Mouse (Mus musculus) common myeloid progenitor, adult 5-6 weeks (primary cell): ENCODE measurements around the gene Wbp2. TPM values are rescaled to one million over a fixed set of nuclear protein-coding genes. Genes with fewer than 3 reads are reported as not detected.
"Not testable (repeated sequence)": the region's sequence is repeated elsewhere in the genome, so short reads cannot be mapped to it uniquely, and the experiment has no call there.

ENCODE experiments used
- ATAC-seq: replicated peaks from 2 replicates; pipeline ENCODE4 v1.8.0; 2016; ENCODE audit warnings: low read depth, mild to moderate bottlenecking, moderate TSS enrichment, inconsistent platforms; ENCODE audit not compliant: poor library complexity, severe bottlenecking
- total RNA-seq: library from RNA; stranded (forward); fragments of 200-1000, 187-1606 nt; gene quantifications from 2 replicates; pipeline ENCODE4 v1.2.3, GENCODE M21; 2017

The Wbp2 gene
- total RNA-seq, result 26.2 and 32.7 TPM in 2 replicates

DNA sequence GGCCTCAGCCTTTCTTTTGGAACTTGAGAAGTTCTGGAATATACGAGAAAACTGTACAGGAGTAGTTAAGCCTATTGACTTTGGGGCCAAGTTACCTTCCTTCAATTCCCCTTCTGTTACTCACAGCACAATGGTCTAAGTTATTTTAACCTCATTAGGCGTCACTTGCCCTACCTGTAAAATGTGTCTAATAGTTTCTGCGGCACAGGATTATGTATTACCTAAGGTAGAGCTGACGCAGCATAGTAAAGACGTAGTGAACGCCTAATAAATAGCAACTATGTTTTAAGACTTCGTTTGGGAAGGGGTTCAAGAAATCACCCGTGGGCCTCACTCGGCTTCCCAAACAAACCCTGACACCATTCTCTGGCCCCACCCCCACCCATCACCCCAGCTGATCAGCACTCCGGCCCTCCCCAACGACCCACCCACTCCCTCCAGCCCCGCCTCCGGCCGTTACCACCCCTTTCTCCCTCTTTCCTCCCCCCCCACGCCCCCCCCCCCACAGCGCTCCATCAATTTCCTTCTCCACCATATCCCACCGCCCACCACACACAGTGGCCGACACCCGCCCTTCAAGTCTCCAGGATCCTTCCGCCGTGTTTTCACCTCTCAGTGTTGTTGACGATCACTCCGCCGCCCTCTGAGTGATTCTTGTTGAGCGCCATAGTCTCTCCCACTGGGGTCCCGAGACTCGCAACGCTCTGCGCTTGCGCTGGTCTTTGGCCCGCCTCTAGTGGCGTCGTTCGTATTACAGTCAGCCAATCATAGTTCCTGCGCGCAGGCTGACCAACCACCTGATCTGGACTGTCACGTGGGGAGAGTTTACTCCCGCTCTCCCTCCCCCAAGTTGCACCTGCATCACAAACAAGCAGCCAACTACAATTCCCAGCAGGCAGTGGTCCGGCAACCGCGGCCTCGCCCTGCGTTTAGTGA, at the start of gene Wbp2:
Gene Wbp2, minus strand, starts transcription at position 738 of the 936 bp plus-strand sequence.
- ATAC-seq, result peak; percentile 92

DNA sequence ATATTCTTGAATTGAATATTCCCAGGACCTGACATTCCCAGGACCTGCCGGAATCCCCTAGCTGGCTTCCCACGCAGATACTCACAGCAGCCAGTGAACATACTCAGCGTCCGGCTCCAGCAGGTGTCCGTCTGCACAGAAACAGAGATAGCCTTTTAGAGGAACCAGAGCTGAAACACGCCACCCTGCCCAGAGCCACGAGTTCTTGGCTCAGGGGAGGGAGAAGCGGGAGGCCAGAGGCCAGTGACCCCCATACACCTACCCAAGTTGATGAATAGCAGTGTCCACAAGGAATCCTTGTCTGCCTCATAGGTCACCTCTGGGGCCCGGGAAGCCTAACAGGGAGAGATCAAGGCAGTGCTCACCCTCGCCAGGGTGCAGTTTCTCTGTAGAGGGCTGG, 47.4 kb upstream of the Wbp2 start:
- ATAC-seq, result no peak

DNA sequence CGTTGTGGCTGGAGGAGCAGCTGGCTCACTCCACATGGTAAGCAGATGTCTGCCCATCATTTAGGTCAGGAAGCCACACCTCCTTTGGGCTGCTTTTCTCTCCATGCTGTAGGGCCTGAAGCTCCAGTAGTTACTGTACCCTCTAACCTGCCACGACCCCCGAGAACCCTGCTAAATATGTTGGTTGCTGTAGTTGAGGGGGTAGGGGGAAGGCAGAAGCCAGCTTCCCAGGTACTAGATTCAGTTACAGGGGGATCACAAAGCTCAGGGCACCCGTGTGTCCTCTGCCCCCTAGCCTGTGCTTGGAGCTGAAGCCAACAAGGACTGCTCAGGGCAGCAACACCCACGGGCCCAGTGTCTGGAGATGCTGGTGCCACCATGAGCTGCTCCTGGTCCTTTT, 46.7 kb upstream of the Wbp2 start:
- ATAC-seq, result no peak

DNA sequence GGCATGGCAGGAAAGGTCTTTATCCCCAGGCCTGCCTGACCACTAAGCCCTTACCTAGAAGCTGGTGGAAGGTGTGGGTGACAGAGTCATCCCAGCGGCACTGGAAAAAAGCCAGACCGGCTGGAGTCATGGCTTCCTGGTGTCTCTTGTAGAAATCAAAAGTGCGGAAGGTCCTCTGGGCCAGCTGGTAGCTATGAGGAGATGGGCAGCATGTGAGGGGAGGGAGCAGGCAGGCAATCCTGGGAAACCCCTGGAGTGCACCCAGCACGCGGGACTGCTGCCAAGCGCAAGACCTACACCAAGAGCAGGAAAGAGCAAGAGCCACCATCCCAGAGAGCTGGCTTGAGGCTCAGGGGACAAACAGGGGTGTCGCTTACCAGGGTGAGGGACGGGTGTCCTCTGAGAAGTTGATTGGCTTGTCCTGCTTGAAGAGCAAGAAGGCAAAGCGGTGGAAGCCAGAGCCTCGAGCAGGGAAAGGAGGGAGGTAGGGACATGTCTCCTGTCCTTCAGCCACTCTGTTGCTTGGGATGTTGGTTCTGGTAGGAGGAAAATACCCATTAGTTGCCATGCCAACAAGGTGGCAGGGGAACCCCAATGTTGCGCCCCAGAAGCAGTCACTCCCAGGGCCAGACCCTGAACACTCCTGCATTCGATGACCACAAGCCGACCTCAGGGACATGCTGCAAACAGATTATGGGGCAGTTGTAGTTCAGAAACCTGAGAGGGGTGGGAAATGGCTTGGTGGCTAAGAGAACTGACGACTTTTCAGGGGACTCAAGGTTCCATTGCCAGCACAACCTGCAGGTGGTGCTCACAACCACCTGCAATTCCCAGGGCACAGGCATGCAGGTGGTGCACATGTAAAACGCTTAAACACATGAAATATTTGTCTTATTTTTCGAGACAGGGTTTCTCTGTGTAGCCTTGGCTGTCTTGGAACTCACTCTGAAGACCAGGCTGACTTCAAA, 45.9 kb upstream of the Wbp2 start:
- ATAC-seq, result no peak

DNA sequence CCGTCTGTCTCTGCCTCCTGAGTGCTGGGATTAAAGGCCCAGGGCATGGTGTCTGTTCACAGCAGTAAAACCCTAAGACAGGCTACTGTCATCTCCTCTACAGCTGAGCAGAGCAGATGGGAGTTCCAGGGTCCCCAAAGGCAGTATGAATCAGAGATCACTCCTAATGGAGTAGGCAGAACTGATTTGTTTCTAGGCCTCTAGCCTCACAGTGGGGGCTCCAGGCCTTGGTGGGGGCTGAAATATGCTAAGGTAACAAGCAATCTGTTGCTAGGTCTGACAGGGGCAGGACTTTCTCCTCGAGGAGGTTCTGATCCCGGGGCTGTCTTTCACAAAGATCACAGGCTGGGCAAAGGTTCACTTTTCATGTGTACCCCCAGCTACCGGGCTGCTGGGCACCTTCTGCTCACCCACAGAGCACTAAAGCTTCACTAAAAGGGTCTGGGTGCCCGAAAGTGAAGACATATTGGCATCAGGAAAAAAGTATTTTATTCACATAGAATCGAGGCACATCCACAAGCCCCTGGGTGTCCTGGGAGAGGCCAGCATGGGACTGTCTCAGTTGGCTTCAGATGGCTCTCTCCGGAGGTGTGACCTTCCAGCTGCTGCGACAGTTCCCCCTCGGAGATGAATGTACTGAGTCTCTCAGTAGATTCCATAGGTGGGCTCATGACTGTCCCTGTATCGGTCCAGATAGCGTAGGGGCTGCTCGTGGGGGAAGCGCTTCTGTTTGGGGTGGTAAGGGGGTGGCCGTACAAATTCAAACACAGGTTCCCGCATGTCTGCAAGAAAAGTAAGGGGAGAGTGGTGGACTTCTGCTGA, 44.8 kb upstream of the Wbp2 start:
- no peak for ATAC-seq

DNA sequence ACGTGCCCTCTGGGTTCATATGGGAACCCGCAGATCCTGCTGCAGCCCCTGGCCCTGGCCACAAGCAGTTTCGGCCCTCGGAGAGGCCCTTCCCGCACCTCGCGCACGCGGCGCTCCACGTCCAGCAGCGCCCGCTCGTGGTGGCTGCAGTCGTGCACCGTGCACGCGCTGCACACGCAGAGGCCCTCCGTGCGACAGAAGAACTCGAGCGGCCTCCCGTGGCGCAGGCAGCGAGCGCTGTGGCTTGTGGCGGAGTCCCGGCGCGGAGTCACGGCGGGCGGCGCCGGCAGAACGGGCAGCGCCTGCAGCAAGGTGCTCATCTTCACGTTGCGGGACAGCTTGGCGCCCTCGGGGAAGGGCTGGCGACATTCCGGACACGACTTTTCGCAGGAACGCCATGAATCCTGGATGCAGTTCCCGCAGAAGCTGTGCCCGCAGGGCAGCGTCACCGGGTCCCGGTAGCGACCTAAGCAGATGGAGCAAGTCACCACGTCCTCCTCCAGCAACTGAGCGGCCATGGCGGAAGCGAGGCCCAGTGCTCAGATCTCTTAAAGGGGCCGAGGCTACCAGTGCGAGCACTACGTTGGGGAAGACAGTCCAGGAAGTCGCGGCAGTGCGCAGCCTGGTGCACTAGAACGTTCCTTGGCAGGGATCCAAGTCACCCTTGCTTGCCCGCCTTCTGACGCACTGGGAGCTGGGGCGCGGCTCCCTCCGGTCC, 43.9 kb upstream of the Wbp2 start, which contains the start of gene Trim65:
Gene Trim65, minus strand, starts transcription at position 641 of the 718 bp plus-strand sequence.
- peak; percentile 69 for ATAC-seq

DNA sequence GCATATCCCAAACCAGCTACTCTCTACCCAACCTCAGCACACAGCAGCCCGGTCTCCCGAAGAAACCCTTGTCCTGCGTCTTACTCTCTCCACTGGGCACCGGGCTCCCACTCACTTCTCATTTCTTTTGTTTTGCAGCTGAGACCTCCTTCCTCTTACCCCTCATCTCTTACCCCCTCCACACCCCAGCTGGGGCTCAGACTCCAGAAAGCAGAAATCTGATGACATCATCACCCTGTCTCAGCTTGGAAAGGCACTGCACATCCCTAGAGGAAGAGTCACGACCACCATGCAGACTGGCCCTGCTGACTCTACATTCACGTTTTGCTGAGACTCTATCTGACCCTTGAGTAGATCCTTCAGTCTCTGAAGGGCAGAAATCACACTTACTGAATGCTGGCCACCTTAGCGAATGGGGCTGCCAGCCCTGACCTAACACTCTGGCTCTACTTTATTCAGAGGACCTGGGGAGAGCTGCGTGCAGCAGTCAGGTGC, 43.2 kb upstream of the Wbp2 start:
- peak; percentile 55 for ATAC-seq

DNA sequence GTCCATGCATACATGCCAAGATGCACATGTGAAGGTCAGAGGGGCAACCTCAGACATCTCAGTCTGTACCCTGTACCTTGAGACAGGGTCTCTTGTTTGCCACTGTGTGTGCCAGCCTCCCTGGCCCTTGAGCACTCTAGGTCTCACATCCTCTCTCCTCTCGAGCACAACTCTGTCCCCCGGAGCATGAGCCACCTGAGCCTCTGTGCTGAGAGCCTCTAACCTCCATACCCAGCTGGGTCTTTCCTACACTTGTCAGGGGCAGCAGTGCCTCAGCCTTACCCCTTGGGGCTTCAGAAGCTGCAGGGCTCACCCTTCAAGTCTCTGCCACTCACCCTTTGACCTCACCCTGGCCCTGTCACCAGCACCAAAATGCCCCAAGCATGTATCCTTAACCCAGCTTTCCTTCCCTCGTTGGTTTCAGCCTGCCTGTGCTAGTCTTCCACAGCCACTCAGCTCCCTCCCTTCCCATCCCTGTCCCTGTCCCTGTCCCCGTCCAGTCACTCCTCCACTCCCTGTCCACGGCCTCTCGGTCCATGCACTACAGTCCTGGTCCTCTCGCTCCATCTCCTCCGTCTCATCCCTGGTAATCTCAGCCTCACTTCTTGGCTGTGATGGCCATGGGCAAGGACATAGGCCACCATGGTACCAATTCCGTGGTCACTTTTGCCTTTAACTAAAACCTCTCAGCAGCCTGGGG, 42.4 kb upstream of the Wbp2 start:
- no peak for ATAC-seq

DNA sequence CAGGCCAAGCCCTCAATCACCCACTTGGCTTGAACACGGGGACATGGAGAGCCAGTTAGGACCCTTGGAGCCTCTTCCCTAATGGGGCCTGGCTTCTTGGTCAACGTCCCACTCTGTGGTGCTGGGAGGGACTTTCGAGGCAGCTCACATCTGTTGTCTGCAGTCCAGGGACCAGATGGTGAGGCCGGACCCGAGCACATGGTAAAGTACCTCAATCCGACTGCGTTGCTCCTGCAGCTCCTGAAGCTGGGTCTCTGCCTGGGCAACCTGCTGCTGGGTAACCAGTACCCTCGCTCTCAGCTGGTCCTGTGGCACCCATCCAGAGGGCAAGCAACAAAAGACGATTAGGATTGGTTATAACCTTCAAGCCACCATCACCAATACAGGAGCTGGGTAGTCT, 41.2 kb upstream of the Wbp2 start:
- ATAC-seq, result no peak

DNA sequence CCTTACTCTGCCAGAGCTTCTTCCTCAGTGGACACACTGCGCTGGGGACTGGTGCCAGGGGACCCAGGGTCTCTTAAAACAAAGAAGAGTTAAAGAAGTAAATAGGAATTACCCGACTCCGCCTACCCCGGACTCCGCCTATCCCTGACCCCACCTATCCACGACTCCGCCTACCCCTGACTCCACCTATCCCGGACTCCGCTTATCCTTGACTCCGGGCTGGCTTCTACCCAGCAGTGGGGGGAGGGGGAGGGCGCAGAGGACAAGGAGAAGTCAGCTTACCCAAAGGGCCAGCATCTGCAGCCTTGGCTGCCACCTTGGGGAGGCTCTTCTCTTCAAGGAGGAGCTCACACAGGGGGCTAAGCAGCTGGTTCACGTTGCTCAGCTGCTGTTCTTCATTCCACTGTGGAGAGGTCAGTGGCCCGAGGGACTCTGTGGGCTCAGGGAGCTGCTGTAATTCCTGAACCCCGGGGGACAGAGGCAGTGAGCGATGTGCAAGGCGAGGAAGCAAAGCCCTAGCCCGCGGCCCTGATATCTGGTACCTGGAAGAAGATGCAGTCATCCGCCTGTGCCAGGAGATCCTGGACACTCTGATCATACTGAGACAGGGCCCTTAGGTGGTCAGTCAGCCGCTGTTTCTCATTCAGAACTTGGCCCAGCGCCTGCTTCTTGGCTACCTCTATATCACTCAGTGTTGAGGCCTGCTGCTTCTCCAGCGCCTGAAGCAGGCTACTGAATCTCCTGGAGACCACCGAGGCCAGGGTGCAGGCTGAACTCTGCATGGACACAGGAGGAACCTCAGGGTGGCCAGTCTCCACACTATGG, 40.6 kb upstream of the Wbp2 start, which contains the start of gene Trim47:
Gene Trim47, minus strand, starts transcription at position 55 of the 825 bp plus-strand sequence.
- ATAC-seq, result no peak

DNA sequence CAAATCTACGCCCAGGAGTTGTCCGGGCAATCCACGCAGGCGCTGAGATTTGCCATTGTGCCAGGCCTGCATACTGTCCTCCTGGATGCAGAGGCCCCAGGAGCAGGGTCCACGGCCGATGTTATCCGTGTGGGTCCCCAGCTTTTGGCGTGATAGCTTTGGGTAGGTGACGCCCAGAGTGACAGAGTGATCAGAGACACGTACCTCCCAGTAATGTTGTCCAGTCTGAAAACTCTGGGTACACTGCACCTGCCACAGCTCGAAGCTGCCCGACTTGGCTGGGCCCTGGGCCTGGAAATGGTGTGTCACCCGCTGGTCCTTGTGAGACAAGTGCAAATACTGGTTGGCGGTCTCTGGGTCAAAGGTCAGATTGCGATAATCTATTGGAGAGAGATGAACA, 39.5 kb upstream of the Wbp2 start:
- ATAC-seq, result no peak

DNA sequence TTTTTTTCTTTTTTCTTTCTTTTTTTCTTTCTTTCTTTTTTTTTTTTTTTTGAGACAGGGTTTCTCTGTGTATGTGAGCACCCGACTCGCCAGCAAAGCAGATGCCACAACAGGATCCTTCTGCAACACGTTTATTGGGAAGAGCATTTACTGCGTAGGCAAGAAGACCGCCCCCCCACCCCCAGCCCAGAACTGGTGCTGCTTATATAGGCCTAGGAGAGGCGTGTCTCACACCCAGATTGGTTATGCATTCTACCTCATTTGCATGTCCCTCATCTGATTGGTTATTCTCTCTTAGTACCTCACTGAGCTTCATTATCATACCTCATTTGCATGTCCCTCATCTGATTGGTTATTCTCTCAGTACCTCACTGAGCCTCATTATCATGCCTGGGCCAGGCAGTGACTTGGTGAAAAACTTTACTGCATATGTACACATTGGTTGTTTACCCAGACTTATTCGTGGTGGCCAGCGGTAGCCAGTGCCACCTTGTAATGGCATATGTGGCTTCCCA, 35.0 kb upstream of the Wbp2 start:
- not testable (repeated sequence) for ATAC-seq

DNA sequence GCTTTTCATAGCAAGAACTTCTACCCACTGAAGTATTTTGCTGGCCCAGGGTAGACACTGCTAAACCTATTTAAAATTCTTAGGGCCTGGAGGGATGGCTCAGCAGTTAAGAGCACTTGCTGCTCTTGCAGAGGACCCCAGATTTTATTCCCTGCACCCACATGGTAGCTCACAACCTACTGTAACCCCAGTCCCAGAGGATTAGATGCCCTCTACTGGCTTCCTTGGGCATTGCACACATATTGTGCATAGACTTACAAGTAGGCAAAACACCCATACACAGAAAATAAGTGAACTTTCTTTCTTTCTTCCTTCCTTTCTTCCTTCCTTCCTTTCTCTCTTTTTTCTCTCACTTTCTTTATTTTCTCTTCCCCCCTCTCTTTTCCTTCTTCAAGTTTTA, 31.0 kb upstream of the Wbp2 start:
- ATAC-seq, result no peak

DNA sequence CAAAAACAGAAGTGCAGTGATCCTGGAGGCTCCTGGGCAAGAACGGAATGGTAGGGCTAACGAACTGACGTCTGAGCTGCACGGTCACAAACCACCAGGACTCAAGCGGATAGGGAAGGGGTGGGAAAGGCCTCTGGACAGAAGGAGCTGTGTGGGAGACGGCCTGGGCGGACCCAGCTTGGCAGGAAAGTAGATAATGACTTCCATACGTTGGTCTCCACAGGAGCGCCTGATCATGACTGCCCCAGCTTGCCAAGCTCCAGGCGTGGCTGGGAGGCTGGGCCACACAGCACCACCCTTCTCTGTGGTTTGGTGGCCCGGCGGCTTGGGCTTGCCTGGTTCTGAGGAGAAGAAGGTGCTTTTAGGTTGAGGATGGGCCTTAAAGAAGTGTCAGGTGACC, 30.4 kb upstream of the Wbp2 start:
- ATAC-seq, result 0 out of 2 replicates have a peak, but pooled peaks have one; percentile 25

DNA sequence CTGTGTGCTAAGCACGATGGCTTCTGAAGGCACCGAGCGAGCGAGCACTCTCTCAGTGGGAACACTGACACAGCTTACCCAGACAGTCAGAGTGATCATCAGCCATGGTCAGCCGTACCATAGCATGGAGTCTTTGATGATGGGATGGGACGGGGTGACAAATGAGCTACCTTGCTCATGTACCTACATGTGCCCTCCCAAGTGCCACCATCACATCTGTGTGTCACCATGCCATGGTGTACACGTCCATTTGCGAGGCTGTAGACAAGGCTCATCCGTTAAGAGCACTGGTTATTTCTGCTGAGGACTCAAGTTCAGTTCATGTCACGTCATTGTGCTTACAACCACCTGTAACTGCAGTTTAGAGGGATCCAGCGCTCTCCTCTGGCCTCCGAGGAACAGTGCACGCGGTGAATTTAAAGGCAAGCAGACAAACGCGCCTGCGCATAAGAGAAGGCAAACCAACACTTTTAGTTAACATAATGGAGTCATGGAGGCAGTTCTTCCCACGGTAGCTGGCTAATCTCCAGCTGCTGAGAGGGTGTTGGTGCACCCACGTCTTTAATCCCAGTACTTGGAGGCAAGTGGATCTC, 24.9 kb upstream of the Wbp2 start:
- no peak for ATAC-seq

DNA sequence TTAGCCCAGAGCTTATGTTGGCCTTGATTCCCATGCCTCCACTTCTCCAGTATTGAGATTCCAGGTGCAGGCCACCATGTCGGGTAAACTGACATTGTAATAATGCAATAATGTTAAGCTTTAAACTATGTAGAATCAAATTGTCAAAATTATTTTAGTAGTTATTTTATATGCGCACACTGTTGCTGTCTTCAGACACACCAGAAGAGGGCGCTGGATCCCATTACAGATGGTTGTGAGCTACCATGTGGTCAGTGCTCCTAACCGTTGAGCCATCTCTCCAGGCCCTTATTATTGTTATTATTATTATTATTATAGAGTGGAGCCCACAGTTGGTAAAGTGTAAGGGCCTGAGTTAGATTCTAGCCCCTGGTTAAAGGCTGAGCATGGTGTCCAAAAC, 24.3 kb upstream of the Wbp2 start:
- no peak for ATAC-seq

DNA sequence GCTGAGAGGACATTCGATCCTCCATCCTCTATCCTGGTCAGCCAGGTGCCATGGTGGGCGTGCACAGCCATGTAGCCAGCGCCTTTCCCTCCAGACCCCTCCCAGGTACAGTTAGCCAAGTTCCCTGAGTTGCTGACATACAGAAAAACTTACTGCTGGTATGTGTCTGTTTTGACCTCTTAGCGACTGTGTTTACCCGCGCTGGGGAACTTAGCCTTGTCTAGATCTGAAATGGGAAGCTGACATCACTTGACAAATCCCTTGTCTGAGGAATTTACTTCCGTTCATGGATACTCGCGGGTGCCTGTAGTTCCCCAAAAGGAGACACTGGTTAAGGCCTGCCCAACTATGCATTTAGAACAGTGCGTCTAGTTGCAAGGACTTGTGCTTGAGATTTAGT, 23.7 kb upstream of the Wbp2 start:
- peak; percentile 40 for ATAC-seq
